Mouse (Mus musculus) neural tube, embryonic 11.5 days (tissue): ENCODE measurements around the gene CK137956. TPM values are rescaled to one million over a fixed set of nuclear protein-coding genes. Genes with fewer than 3 reads are reported as not detected.

Source experiments
- ATAC-seq: fragments of 200-750 bp; cut with Nextera tagmentation; 2 replicates; pipeline ENCODE4 v1.8.0; 2017; ENCODE audit warnings: moderate number of reproducible peaks, mild to moderate bottlenecking, moderate TSS enrichment, moderate library complexity; ENCODE audit not compliant: insufficient read depth, low FRiP score, low TSS enrichment
- DNase-seq: peaks from one replicate; pipeline ENCODE4 v3.0.0-alpha.2; 2015; ENCODE audit warnings: low spot score
- H3K27ac ChIP-seq: fragments of 300-500 bp; sonication (generic); 2 replicates; pipeline ENCODE4 v1.5.1; 2014; ENCODE audit warnings: low read depth, mild to moderate bottlenecking, low read length
- H3K27me3 ChIP-seq: fragments of 300-500 bp; sonication (generic); 2 replicates; pipeline ENCODE4 v1.6.1; 2014; ENCODE audit warnings: mild to moderate bottlenecking, low read length, mixed read lengths; ENCODE audit not compliant: control insufficient read depth, insufficient read depth
- H3K36me3 ChIP-seq: fragments of 300-500 bp; sonication (generic); 2 replicates; pipeline ENCODE4 v1.6.1; 2014; ENCODE audit warnings: mild to moderate bottlenecking, low read length, moderate library complexity, mixed read lengths; ENCODE audit not compliant: control insufficient read depth, insufficient read depth
- H3K4me1 ChIP-seq: fragments of 300-500 bp; sonication (generic); 2 replicates; pipeline ENCODE4 v1.6.1; 2014; ENCODE audit warnings: low read length, mixed read lengths; ENCODE audit not compliant: control insufficient read depth, insufficient read depth
- H3K4me2 ChIP-seq: fragments of 300-500 bp; sonication (generic); 2 replicates; pipeline ENCODE4 v1.6.1; 2014; ENCODE audit warnings: low read depth, mild to moderate bottlenecking, moderate library complexity
- H3K4me3 ChIP-seq: fragments of 300-500 bp; sonication (generic); 2 replicates; pipeline ENCODE4 v1.5.1; 2014; ENCODE audit warnings: low read depth, low read length
- H3K9ac ChIP-seq: fragments of 300-500 bp; sonication (generic); 2 replicates; pipeline ENCODE4 v1.6.1; 2014; ENCODE audit warnings: mild to moderate bottlenecking, low read length
- H3K9me3 ChIP-seq: fragments of 300-500 bp; sonication (generic); 2 replicates; pipeline ENCODE4 v1.6.1; 2016; ENCODE audit warnings: low read length; ENCODE audit not compliant: control insufficient read depth
- WGBS: fragments of 180-500 bp; shearing (Covaris S2); extraction: QIAGEN DNeasy Blood & Tissue Kit; methylation state at CpG from one replicate; pipeline ENCODE4 v1.1.7; 2014; 5-methylcytosine and 5-hydroxymethylcytosine counted together
- polyA plus RNA-seq: library from polyadenylated mRNA; unstranded; fragments of >200 nt; fragmentation: Nextera tagmentation; extraction: Ambion mirVana; gene quantifications from 2 replicates; pipeline ENCODE4 v1.2.1, GENCODE M21; 2014

Gene CK137956
- polyA plus RNA-seq, 1 experiment from 2014 or later = 0.48 TPM

- peaks cover 45% of the 10 kb centered on the region for H3K27me3 ChIP-seq
- 0 out of 2 replicates have a peak within 1 kb of the TSS, but pooled peaks have one; percentile 4 for H3K27ac ChIP-seq
- ATAC-seq (0 out of 2 replicates have a peak, but pooled peaks have one; percentile 21), DNase-seq (peak; percentile 61)
- H3K4me2 ChIP-seq = peak within 1 kb of the TSS; percentile 83
- no peaks in the 10 kb centered on the region for H3K9me3 ChIP-seq
- WGBS = 0% methylated on average over 40 of the region's 65 CpGs
- peak within 1 kb of the TSS; percentile 62 for H3K9ac ChIP-seq
- peaks cover 3% of the 10 kb centered on the region; the same call in 1 of the 2 replicates for H3K4me1 ChIP-seq
- H3K36me3 ChIP-seq = no peaks in the 10 kb centered on the region
- peak within 1 kb of the TSS; percentile 54 for H3K4me3 ChIP-seq
Measured at GRCm38 (mm10) chr4:127987784-127988455, 17.2 kb upstream of the CK137956 start, which contains the start of gene Csmd2. Gene Csmd2 (plus strand): TSS chr4:127987857.

GRCm38 (mm10) chr4:127987270-127987669 lies 16.5 kb upstream of the CK137956 start:
- H3K9ac ChIP-seq = no peak overlapping the region; the same call in 1 of the 2 replicates
- DNase-seq (peak; percentile 31), ATAC-seq (no peak)
- peaks cover 3% of the 10 kb centered on the region; the same call in 1 of the 2 replicates for H3K4me1 ChIP-seq
- no peaks in the 10 kb centered on the region for H3K9me3 ChIP-seq
- no peaks in the 10 kb centered on the region for H3K36me3 ChIP-seq
- H3K27ac ChIP-seq = no peak overlapping the region
- 5% methylated on average over 10 of the region's 10 CpGs for WGBS
- peaks cover 45% of the 10 kb centered on the region for H3K27me3 ChIP-seq
- peak overlapping the region; percentile 83 for H3K4me2 ChIP-seq
- peak overlapping the region; percentile 54 for H3K4me3 ChIP-seq

GRCm38 (mm10) chr4:127986491-127987075 lies 15.8 kb upstream of the CK137956 start:
- H3K27me3 ChIP-seq = peaks cover 45% of the 10 kb centered on the region
- no peaks in the 10 kb centered on the region for H3K9me3 ChIP-seq
- ATAC-seq (no peak), DNase-seq (peak; percentile 47)
- no peak overlapping the region; the same call in 1 of the 2 replicates for H3K4me3 ChIP-seq
- H3K4me2 ChIP-seq = peak overlapping the region; percentile 30
- H3K9ac ChIP-seq = no peak overlapping the region
- 2% methylated on average over 25 of the region's 25 CpGs for WGBS
- no peaks in the 10 kb centered on the region for H3K36me3 ChIP-seq
- H3K27ac ChIP-seq = no peak overlapping the region
- H3K4me1 ChIP-seq = peaks cover 3% of the 10 kb centered on the region; the same call in 1 of the 2 replicates

- Histone ChIP-seq H3K36me3 (no peaks in the 10 kb centered on the region), H3K9me3 (no peaks in the 10 kb centered on the region), H3K27ac (no peak overlapping the region), H3K4me2 (peak overlapping the region; percentile 30; the same call in 1 of the 2 replicates), H3K27me3 (peaks cover 45% of the 10 kb centered on the region), H3K4me3 (no peak overlapping the region; the same call in 1 of the 2 replicates), H3K4me1 (peaks cover 3% of the 10 kb centered on the region; the same call in 1 of the 2 replicates), H3K9ac (no peak overlapping the region)
- ATAC-seq (no peak), DNase-seq (peak; percentile 17)
- WGBS = 13% methylated on average over 10 of the region's 10 CpGs
Measured at GRCm38 (mm10) chr4:127985874-127986273, 15.1 kb upstream of the CK137956 start.

GRCm38 (mm10) chr4:127984426-127984825 lies 13.7 kb upstream of the CK137956 start:
- no peak for ATAC-seq
- no peaks in the 10 kb centered on the region for H3K36me3 ChIP-seq
- no peaks in the 10 kb centered on the region for H3K9me3 ChIP-seq
- 72% methylated on average over 2 of the region's 2 CpGs for WGBS
- peaks cover 3% of the 10 kb centered on the region; the same call in 1 of the 2 replicates for H3K4me1 ChIP-seq
- peaks cover 35% of the 10 kb centered on the region for H3K27me3 ChIP-seq
- H3K4me3 ChIP-seq = no peak overlapping the region
- no peak overlapping the region for H3K9ac ChIP-seq
- no peak overlapping the region for H3K4me2 ChIP-seq
- no peak overlapping the region for H3K27ac ChIP-seq
- no peak for DNase-seq

- no peak overlapping the region for H3K9ac ChIP-seq
- WGBS = 44% methylated on average over 6 of the region's 6 CpGs
- no peaks in the 10 kb centered on the region for H3K36me3 ChIP-seq
- H3K27ac ChIP-seq = no peak overlapping the region
- no peak overlapping the region for H3K4me3 ChIP-seq
- ATAC-seq (no peak), DNase-seq (peak; percentile 42)
- H3K27me3 ChIP-seq = peaks cover 8% of the 10 kb centered on the region
- H3K4me2 ChIP-seq = no peak overlapping the region
- H3K4me1 ChIP-seq = no peaks in the 10 kb centered on the region
- no peaks in the 10 kb centered on the region for H3K9me3 ChIP-seq
Measured at GRCm38 (mm10) chr4:127981125-127981524, 10.4 kb upstream of the CK137956 start.

GRCm38 (mm10) chr4:127972976-127973375 lies 2.2 kb upstream of the CK137956 start:
- Histone ChIP-seq H3K4me2 (no peak overlapping the region), H3K9ac (no peak overlapping the region), H3K27ac (no peak overlapping the region), H3K36me3 (no peaks in the 10 kb centered on the region), H3K4me1 (no peaks in the 10 kb centered on the region), H3K4me3 (no peak overlapping the region), H3K27me3 (peaks cover 25% of the 10 kb centered on the region), H3K9me3 (no peaks in the 10 kb centered on the region)
- WGBS = 86% methylated on average over 3 of the region's 3 CpGs
- ATAC-seq (no peak), DNase-seq (no peak)

GRCm38 (mm10) chr4:127970018-127970421 lies 731 bp downstream of the CK137956 start:
- ATAC-seq (no peak), DNase-seq (peak; percentile 69)
- Histone ChIP-seq H3K36me3 (no peaks in the 10 kb centered on the region), H3K4me1 (no peaks in the 10 kb centered on the region), H3K4me2 (no peak overlapping the region), H3K27me3 (peaks cover 25% of the 10 kb centered on the region), H3K27ac (no peak overlapping the region), H3K4me3 (no peak overlapping the region), H3K9ac (no peak overlapping the region), H3K9me3 (no peaks in the 10 kb centered on the region)
- 4% methylated on average over 7 of the region's 7 CpGs for WGBS
